Mouse (Mus musculus) effector memory CD4-positive, alpha-beta T cell, adult 7 months (primary cell): ENCODE results near the gene Ar. TPM values are rescaled to one million over a fixed set of nuclear protein-coding genes. Genes with fewer than 3 reads are reported as not detected.

Experiments used
- polyA plus RNA-seq: library from polyadenylated mRNA; unstranded; fragments of 100-300 nt; shearing (Covaris generic); gene quantifications from one replicate; pipeline ENCODE4 v1.2.1, GENCODE M21; 2017

Ar gene
- 3.5 TPM for polyA plus RNA-seq

GRCm38 (mm10) chrX:98148531-98149342 is at the start of gene Ar:
Ar (plus strand) TSS chrX:98148769.

